In the genomic region with DNA sequence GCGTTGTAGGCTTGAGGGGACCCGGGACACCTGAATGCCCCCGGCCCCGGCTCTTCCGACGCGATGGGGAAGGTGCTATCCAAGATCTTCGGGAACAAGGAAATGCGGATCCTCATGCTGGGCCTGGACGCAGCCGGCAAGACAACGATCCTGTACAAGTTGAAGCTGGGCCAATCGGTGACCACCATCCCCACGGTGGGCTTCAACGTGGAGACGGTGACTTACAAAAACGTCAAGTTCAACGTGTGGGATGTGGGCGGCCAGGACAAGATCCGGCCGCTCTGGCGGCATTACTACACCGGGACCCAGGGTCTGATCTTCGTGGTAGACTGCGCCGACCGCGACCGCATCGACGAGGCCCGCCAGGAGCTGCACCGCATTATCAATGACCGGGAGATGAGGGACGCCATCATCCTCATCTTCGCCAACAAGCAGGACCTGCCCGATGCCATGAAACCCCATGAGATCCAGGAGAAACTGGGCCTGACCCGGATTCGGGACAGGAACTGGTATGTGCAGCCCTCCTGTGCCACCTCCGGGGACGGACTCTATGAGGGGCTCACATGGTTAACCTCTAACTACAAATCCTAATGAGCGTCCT, we compare ENCODE assay signal across 8 mouse cellular contexts. TPM values are rescaled to one million over a fixed set of nuclear protein-coding genes. Genes with fewer than 3 reads are reported as not detected.
DNase-seq lines count a peak whose midpoint lies in the region; ATAC-seq and TF ChIP-seq lines count a peak whose summit lies in the region.

No protein-coding gene starts in this region.

- H3K27me3 ChIP-seq in E14TG2a.4 (ENCODE audit: insufficient read depth, low read length): no peaks in the 10 kb centered on the region
- H3K27me3 ChIP-seq in embryonic facial prominence, embryonic 15.5 days: no peaks in the 10 kb centered on the region
- no peaks in the 10 kb centered on the region for H3K27me3 ChIP-seq in heart, embryonic 12.5 days (replicated peaks)
- H3K27me3 ChIP-seq in megakaryocyte, embryonic 14.5 days (replicated peaks): no peaks in the 10 kb centered on the region
- H3K27me3 ChIP-seq in stomach, embryonic 15.5 days (replicated peaks): no peaks in the 10 kb centered on the region

- under 1% methylated on average over 42 of the region's 42 CpGs for WGBS in embryonic facial prominence, embryonic 15.5 days
- WGBS in heart, embryonic 12.5 days: under 1% methylated on average over 42 of the region's 42 CpGs
- WGBS in stomach, embryonic 15.5 days: under 1% methylated on average over 42 of the region's 42 CpGs

- peak; percentile 62 for DNase-seq in cerebellum, adult 9-11 months
- no peak for DNase-seq in cerebellum, adult 11 months
- DNase-seq in kidney, postnatal 4 days: peak; percentile 41 to 55

- H3K9me3 ChIP-seq in E14TG2a.4 (ENCODE audit: low read length): no peaks in the 10 kb centered on the region
- no peaks in the 10 kb centered on the region for H3K9me3 ChIP-seq in embryonic facial prominence, embryonic 15.5 days (replicated peaks)
- no peaks in the 10 kb centered on the region for H3K9me3 ChIP-seq in heart, embryonic 12.5 days (replicated peaks)
- H3K9me3 ChIP-seq in megakaryocyte, embryonic 14.5 days: no peaks in the 10 kb centered on the region
- H3K9me3 ChIP-seq in stomach, embryonic 15.5 days: no peaks in the 10 kb centered on the region

- no peak for ATAC-seq in embryonic facial prominence, embryonic 15.5 days (ENCODE audit: insufficient number of reproducible peaks, low FRiP score, low TSS enrichment, low read depth)
- no peak for ATAC-seq in heart, embryonic 12.5 days (ENCODE audit: insufficient number of reproducible peaks, low FRiP score)
- no peak for ATAC-seq in stomach, embryonic 15.5 days (ENCODE audit: insufficient read depth, low FRiP score, low read depth)

- peak overlapping the region; percentile 93 for H3K4me3 ChIP-seq in E14TG2a.4 (replicated peaks; ENCODE audit: low read length)
- H3K4me3 ChIP-seq in embryonic facial prominence, embryonic 15.5 days (replicated peaks): peak overlapping the region; percentile 99
- H3K4me3 ChIP-seq in heart, embryonic 12.5 days: peak overlapping the region; percentile 89
- H3K4me3 ChIP-seq in megakaryocyte, embryonic 14.5 days (replicated peaks): peak overlapping the region; percentile 99
- peak overlapping the region; percentile 100 for H3K4me3 ChIP-seq in stomach, embryonic 15.5 days (replicated peaks)

- H3K27ac ChIP-seq in embryonic facial prominence, embryonic 15.5 days (replicated peaks): peak overlapping the region; percentile 100
- peak overlapping the region; percentile 96 for H3K27ac ChIP-seq in heart, embryonic 12.5 days (ENCODE audit: poor library complexity, severe bottlenecking)
- peak overlapping the region; percentile 99 for H3K27ac ChIP-seq in stomach, embryonic 15.5 days

- H3K4me1 ChIP-seq in E14TG2a.4 (replicated peaks; ENCODE audit: low read depth, low read length): peaks cover 38% of the 10 kb centered on the region
- peaks cover 10% of the 10 kb centered on the region for H3K4me1 ChIP-seq in embryonic facial prominence, embryonic 15.5 days
- peaks cover 16% of the 10 kb centered on the region for H3K4me1 ChIP-seq in heart, embryonic 12.5 days (replicated peaks)
- H3K4me1 ChIP-seq in megakaryocyte, embryonic 14.5 days: peaks cover 24% of the 10 kb centered on the region
- H3K4me1 ChIP-seq in stomach, embryonic 15.5 days: peaks cover 5% of the 10 kb centered on the region; the same call in 1 of the 2 replicates

- TF ChIP-seq CTCF in E14TG2a.4 (conservative IDR thresholded peaks at IDR 0.05; ENCODE audit: low read length): no peak

- H3K9ac ChIP-seq in embryonic facial prominence, embryonic 15.5 days: peak overlapping the region; percentile 99
- H3K9ac ChIP-seq in heart, embryonic 12.5 days: peak overlapping the region; percentile 100
- peak overlapping the region; percentile 98 for H3K9ac ChIP-seq in stomach, embryonic 15.5 days

- peaks cover 42% of the 10 kb centered on the region for H3K36me3 ChIP-seq in E14TG2a.4 (ENCODE audit: insufficient read depth, low read length)
- 0 out of 2 replicates have a peak, but pooled peaks cover 4% of the 10 kb centered on the region for H3K36me3 ChIP-seq in embryonic facial prominence, embryonic 15.5 days
- H3K36me3 ChIP-seq in heart, embryonic 12.5 days: peaks cover 11% of the 10 kb centered on the region; the same call in 1 of the 2 replicates
- peaks cover 30% of the 10 kb centered on the region for H3K36me3 ChIP-seq in megakaryocyte, embryonic 14.5 days (replicated peaks; ENCODE audit: low read length)
- H3K36me3 ChIP-seq in stomach, embryonic 15.5 days: no peaks in the 10 kb centered on the region

- peak overlapping the region; percentile 79 for H3K4me2 ChIP-seq in embryonic facial prominence, embryonic 15.5 days (replicated peaks)
- H3K4me2 ChIP-seq in heart, embryonic 12.5 days: peak overlapping the region; percentile 94
- peak overlapping the region; percentile 75 for H3K4me2 ChIP-seq in stomach, embryonic 15.5 days

RNA-seq across cellular contexts. Expression of gene Gm9887, which starts 0.6 kb away (rescaled TPM):
- polyA plus RNA-seq in embryonic facial prominence, embryonic 15.5 days (2015; fragmentation: Nextera tagmentation; extraction: Ambion mirVana): 2.8 and 4.0 TPM in 2 replicates
- 1.1 and 2.4 TPM in 2 replicates for polyA plus RNA-seq in heart, embryonic 12.5 days (2016; fragmentation: Nextera tagmentation; extraction: Ambion mirVana)
- 3.3 and 4.8 TPM in 2 replicates for polyA plus RNA-seq in megakaryocyte, embryonic 14.5 days (2012; ENCODE audit: insufficient read depth, low replicate concordance)
- 2.3 TPM in 2 replicates for polyA plus RNA-seq in stomach, embryonic 15.5 days (2015; fragmentation: Nextera tagmentation; extraction: Ambion mirVana)

RNA-seq across cellular contexts. Expression of gene Arf6, which starts 0.9 kb away (rescaled TPM):
- 71.4 and 78.4 TPM in 2 replicates for polyA plus RNA-seq in embryonic facial prominence, embryonic 15.5 days (2015; fragmentation: Nextera tagmentation; extraction: Ambion mirVana)
- polyA plus RNA-seq in heart, embryonic 12.5 days (2016; fragmentation: Nextera tagmentation; extraction: Ambion mirVana): 53.9 and 55.7 TPM in 2 replicates
- polyA plus RNA-seq in megakaryocyte, embryonic 14.5 days (2012; ENCODE audit: insufficient read depth, low replicate concordance): 211 and 251 TPM in 2 replicates
- polyA plus RNA-seq in stomach, embryonic 15.5 days (2015; fragmentation: Nextera tagmentation; extraction: Ambion mirVana): 59.4 and 63.7 TPM in 2 replicates

RNA-seq across cellular contexts. Expression of gene Nemf, which starts 15.9 kb away (rescaled TPM):
- polyA plus RNA-seq in embryonic facial prominence, embryonic 15.5 days (2015; fragmentation: Nextera tagmentation; extraction: Ambion mirVana): 92.5 and 95.0 TPM in 2 replicates
- 69.5 and 71.0 TPM in 2 replicates for polyA plus RNA-seq in heart, embryonic 12.5 days (2016; fragmentation: Nextera tagmentation; extraction: Ambion mirVana)
- 1.4 and 3.2 TPM in 2 replicates for polyA plus RNA-seq in megakaryocyte, embryonic 14.5 days (2012; ENCODE audit: insufficient read depth, low replicate concordance)
- 90.4 and 92.1 TPM in 2 replicates for polyA plus RNA-seq in stomach, embryonic 15.5 days (2015; fragmentation: Nextera tagmentation; extraction: Ambion mirVana)

Comparison
In these comparisons a context has a peak if more than half of its experiments do, and no peak if none do; other contexts are left out.
1. RNA of gene Nemf, which starts 15.9 kb away (polyA plus RNA-seq): 92.5 to 95.0 TPM in embryonic facial prominence, embryonic 15.5 days, 90.4 to 92.1 TPM in stomach, embryonic 15.5 days and 69.5 to 71.0 TPM in heart, embryonic 12.5 days; 1.4 to 3.2 TPM in megakaryocyte, embryonic 14.5 days; every median in the first group is over 10 times any median in the second.
2. Peak in every context shown above with its lines, with median percentiles within 50 percentile points of each other: H3K4me3 ChIP-seq, H3K27ac ChIP-seq, H3K4me2 ChIP-seq and H3K9ac ChIP-seq.